Mouse (Mus musculus): Measurements from ENCODE around the gene Cyp4x1. TPM values are rescaled to one million over a fixed set of nuclear protein-coding genes. Genes with fewer than 3 reads are reported as not detected.

The Cyp4x1 gene
- polyA plus RNA-seq, 1 experiment from 2014 or later, result 0.14 TPM

Other genes starting within 250 kb of the Cyp4x1 start
- 0.11 and 0.16 TPM in 2 replicates for gene Foxd2, start 225.4 kb downstream of the Cyp4x1 start, polyA plus RNA-seq (2016; fragmentation: Nextera tagmentation; extraction: Ambion mirVana)
- not detected in 2 replicates for gene Foxe3, start 208.3 kb downstream of the Cyp4x1 start, polyA plus RNA-seq (2016; fragmentation: Nextera tagmentation; extraction: Ambion mirVana)
- 71.5 and 75.6 TPM in 2 replicates for gene Cmpk1, start 147.0 kb downstream of the Cyp4x1 start, polyA plus RNA-seq (2016; fragmentation: Nextera tagmentation; extraction: Ambion mirVana)
- 14.2 and 16.2 TPM in 2 replicates for gene Stil, start 134.1 kb downstream of the Cyp4x1 start, polyA plus RNA-seq (2016; fragmentation: Nextera tagmentation; extraction: Ambion mirVana)
- gene Tal1, start 77.9 kb downstream of the Cyp4x1 start, polyA plus RNA-seq (2016; fragmentation: Nextera tagmentation; extraction: Ambion mirVana), result 57.1 and 58.7 TPM in 2 replicates
- gene Pdzk1ip1, start 45.6 kb downstream of the Cyp4x1 start, polyA plus RNA-seq (2016; fragmentation: Nextera tagmentation; extraction: Ambion mirVana), result 30.2 and 33.1 TPM in 2 replicates
- not detected in 2 replicates for gene Cyp4a29, start 107.8 kb upstream of the Cyp4x1 start, polyA plus RNA-seq (2016; fragmentation: Nextera tagmentation; extraction: Ambion mirVana)
- gene Cyp4a12a, start 164.8 kb upstream of the Cyp4x1 start, polyA plus RNA-seq (2016; fragmentation: Nextera tagmentation; extraction: Ambion mirVana), result not detected in 2 replicates